Mouse (Mus musculus): ENCODE data around the gene Grik3. TPM values are rescaled to one million over a fixed set of nuclear protein-coding genes. Genes with fewer than 3 reads are reported as not detected.
"Not testable (repeated sequence)": the region's sequence is repeated elsewhere in the genome, so short reads cannot be mapped to it uniquely, and the experiment has no call there.

The Grik3 gene
- polyA plus RNA-seq, 1 experiment from 2014 or later: 0.42 TPM

GRCm38 (mm10) chr4:125587577-125587976, 97.1 kb downstream of the Grik3 start:
- Histone ChIP-seq H3K4me3 (peak overlapping the region; percentile 37), H3K9me3 (no peaks in the 10 kb centered on the region), H3K4me1 (peaks cover 59% of the 10 kb centered on the region), H3K36me3 (replicated peaks) (no peaks in the 10 kb centered on the region), H3K27ac (peak overlapping the region; percentile 62), H3K27me3 (ENCODE audit: poor library complexity, severe bottlenecking) (peaks cover 67% of the 10 kb centered on the region)
- WGBS: 8% methylated on average over 12 of the region's 12 CpGs
- DNase-seq (ENCODE audit: extremely low spot score, low spot score): no peak

GRCm38 (mm10) chr4:125590241-125590919, 99.9 kb downstream of the Grik3 start:
- 15% methylated on average over 14 of the region's 14 CpGs for WGBS
- Histone ChIP-seq H3K4me1 (peaks cover 81% of the 10 kb centered on the region), H3K4me3 (no peak overlapping the region), H3K27me3 (ENCODE audit: poor library complexity, severe bottlenecking) (peaks cover 75% of the 10 kb centered on the region), H3K36me3 (replicated peaks) (no peaks in the 10 kb centered on the region), H3K9me3 (no peaks in the 10 kb centered on the region), H3K27ac (no peak overlapping the region)
- peak; percentile 66 for DNase-seq (ENCODE audit: extremely low spot score, low spot score)

DNA sequence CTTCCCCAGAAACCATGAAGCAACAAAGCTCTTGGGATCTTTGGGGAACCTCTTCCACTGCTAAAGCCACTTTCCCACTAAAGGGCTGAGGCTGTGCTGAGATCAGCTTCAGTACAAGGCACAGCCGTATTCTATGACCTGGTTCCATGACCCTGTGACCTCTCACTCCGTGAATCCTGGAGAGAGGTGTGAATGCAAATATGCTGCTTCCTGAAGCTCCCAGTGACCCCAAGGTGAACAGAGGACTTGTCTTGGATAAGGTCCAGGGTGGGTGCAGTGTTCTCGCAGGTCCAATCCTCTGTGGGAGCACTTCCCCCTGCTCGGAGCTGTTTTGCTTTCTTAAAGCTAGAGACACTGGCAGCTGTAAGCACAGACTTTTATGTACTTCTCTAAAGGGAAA, 102.2 kb downstream of the Grik3 start:
- H3K27me3 ChIP-seq (ENCODE audit: poor library complexity, severe bottlenecking): peaks cover 60% of the 10 kb centered on the region
- H3K9me3 ChIP-seq: no peaks in the 10 kb centered on the region
- 45% methylated on average over 4 of the region's 4 CpGs for WGBS
- DNase-seq (ENCODE audit: extremely low spot score, low spot score): no peak
- no peaks in the 10 kb centered on the region for H3K36me3 ChIP-seq (replicated peaks)
- H3K4me3 ChIP-seq: no peak overlapping the region
- H3K4me1 ChIP-seq: peaks cover 71% of the 10 kb centered on the region
- H3K27ac ChIP-seq: no peak overlapping the region

DNA sequence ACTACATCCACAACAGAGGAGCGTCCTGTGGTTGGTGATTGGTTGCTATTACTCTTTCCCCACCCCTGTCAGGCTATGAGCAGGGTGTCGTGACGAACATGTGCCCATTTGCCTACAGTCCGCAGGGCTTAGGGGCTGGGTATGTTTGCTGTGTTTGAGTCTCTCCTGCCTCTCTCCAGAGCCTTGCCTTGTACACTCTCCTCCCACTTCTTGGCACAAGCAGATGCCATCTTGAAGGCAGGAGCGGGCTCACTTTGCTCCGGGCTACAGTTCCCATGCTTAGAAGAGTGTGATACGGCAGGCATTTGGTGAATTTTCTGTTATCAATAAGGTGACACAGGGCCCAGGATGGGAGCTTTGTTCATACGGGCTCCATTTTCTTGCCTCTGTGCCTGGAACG, 104.5 kb downstream of the Grik3 start:
- H3K9me3 ChIP-seq: no peaks in the 10 kb centered on the region
- 88% methylated on average over 9 of the region's 9 CpGs for WGBS
- peaks cover 45% of the 10 kb centered on the region for H3K27me3 ChIP-seq (ENCODE audit: poor library complexity, severe bottlenecking)
- H3K4me1 ChIP-seq: peaks cover 57% of the 10 kb centered on the region
- no peaks in the 10 kb centered on the region for H3K36me3 ChIP-seq (replicated peaks)
- DNase-seq (ENCODE audit: extremely low spot score, low spot score): no peak
- H3K4me3 ChIP-seq: no peak overlapping the region
- no peak overlapping the region for H3K27ac ChIP-seq

DNA sequence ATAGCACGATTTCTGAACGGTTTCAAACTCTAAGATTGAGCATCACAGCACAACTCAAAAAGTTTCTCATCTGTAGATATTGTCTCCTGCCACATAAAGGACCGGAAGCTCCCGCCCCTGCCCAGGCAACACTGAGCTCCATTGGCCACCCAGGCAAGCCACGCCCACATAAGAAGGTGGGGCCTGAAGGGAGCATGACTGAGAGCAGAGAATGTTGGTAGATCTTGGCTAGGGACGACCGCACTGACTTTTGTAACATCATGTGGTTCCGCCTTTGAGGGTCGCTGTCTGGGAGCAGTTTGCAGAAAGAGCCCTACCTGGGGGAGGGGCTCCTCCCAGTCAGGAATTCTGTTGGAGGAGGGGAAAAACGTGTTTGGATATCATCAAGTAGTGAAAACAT, 108.2 kb downstream of the Grik3 start:
- Histone ChIP-seq H3K27me3 (ENCODE audit: poor library complexity, severe bottlenecking) (peaks cover 48% of the 10 kb centered on the region), H3K36me3 (replicated peaks) (no peaks in the 10 kb centered on the region), H3K9me3 (no peaks in the 10 kb centered on the region), H3K4me3 (no peak overlapping the region), H3K27ac (no peak overlapping the region), H3K4me1 (peaks cover 31% of the 10 kb centered on the region)
- WGBS: 46% methylated on average over 10 of the region's 10 CpGs
- DNase-seq (ENCODE audit: extremely low spot score, low spot score): no peak

DNA sequence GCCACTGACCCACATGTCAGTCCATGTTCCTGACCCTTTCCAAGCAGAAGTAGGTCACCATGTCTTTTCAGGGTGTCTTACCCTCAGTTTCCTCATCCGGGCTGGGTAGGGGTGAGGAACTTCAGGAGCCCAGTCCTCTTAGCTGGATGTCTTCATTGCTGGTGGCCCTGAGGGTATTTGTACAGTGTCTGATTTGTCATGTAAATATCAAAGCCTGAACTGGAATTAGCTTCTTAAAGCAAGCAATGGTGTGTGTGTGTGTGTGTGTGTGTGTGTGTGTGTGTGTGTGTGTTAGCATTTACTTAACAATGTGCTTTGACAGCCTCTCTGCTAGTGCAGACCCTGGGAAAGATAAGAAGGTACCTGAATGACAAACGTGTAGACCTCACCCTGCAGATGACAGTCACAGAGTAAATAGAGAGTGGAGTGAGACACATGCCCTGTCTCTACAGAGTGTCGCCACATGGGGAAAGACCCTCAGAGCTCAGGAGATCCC, 109.1 kb downstream of the Grik3 start:
- Histone ChIP-seq H3K4me3 (no peak overlapping the region), H3K4me1 (peaks cover 25% of the 10 kb centered on the region; the same call in 1 of the 2 replicates), H3K27ac (no peak overlapping the region), H3K9me3 (no peaks in the 10 kb centered on the region), H3K36me3 (replicated peaks) (no peaks in the 10 kb centered on the region), H3K27me3 (ENCODE audit: poor library complexity, severe bottlenecking) (peaks cover 44% of the 10 kb centered on the region)
- WGBS: 81% methylated on average over 3 of the region's 3 CpGs
- no peak for DNase-seq (ENCODE audit: extremely low spot score, low spot score)

- no peak for DNase-seq (ENCODE audit: extremely low spot score, low spot score)
- Histone ChIP-seq H3K36me3 (replicated peaks) (no peaks in the 10 kb centered on the region), H3K4me3 (no peak overlapping the region), H3K27me3 (ENCODE audit: poor library complexity, severe bottlenecking) (peaks cover 36% of the 10 kb centered on the region), H3K9me3 (no peaks in the 10 kb centered on the region), H3K27ac (0 out of 2 replicates have a peak overlapping the region, but pooled peaks have one; percentile 22), H3K4me1 (peaks cover 20% of the 10 kb centered on the region; the same call in 1 of the 2 replicates)
- WGBS: 79% methylated on average over 8 of the region's 8 CpGs
Observed at GRCm38 (mm10) chr4:125600642-125601041, 110.1 kb downstream of the Grik3 start.

GRCm38 (mm10) chr4:125601301-125601700, 110.8 kb downstream of the Grik3 start:
- 67% methylated on average over 3 of the region's 3 CpGs for WGBS
- Histone ChIP-seq H3K27ac (no peak overlapping the region), H3K4me3 (no peak overlapping the region), H3K36me3 (replicated peaks) (no peaks in the 10 kb centered on the region), H3K4me1 (peaks cover 20% of the 10 kb centered on the region; the same call in 1 of the 2 replicates), H3K27me3 (ENCODE audit: poor library complexity, severe bottlenecking) (peaks cover 30% of the 10 kb centered on the region), H3K9me3 (no peaks in the 10 kb centered on the region)
- DNase-seq (ENCODE audit: extremely low spot score, low spot score): no peak

GRCm38 (mm10) chr4:125604494-125604893, 114.0 kb downstream of the Grik3 start:
- Histone ChIP-seq H3K36me3 (replicated peaks) (no peaks in the 10 kb centered on the region), H3K4me3 (no peak overlapping the region), H3K27me3 (ENCODE audit: poor library complexity, severe bottlenecking) (peaks cover 27% of the 10 kb centered on the region), H3K4me1 (peaks cover 15% of the 10 kb centered on the region), H3K27ac (no peak overlapping the region), H3K9me3 (no peaks in the 10 kb centered on the region)
- 59% methylated on average over 7 of the region's 7 CpGs for WGBS
- DNase-seq (ENCODE audit: extremely low spot score, low spot score): no peak

DNA sequence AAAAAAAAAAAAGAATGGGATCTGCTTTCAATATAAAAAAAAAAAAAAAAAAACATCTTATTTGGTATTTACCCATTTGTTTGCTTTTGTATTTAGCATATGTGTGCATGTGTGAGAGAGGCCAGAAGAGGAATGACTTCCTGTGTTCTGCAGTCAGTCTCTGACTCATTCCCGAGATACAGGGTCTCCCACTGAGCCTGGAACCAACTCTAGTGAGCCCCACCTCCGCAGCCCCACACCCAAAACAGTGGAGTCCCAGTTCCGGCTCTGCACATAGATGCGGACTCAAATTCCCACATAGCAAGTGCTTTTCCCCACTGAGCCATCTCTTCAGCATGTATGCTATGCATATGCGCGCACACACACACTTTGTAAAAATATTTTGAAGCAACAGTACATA, 115.6 kb downstream of the Grik3 start:
- Histone ChIP-seq H3K4me1 (peaks cover 13% of the 10 kb centered on the region), H3K36me3 (replicated peaks) (no peaks in the 10 kb centered on the region), H3K27ac (no peak overlapping the region), H3K27me3 (ENCODE audit: poor library complexity, severe bottlenecking) (peaks cover 11% of the 10 kb centered on the region), H3K9me3 (no peaks in the 10 kb centered on the region), H3K4me3 (no peak overlapping the region)
- WGBS: 77% methylated on average over 6 of the region's 6 CpGs
- no peak for DNase-seq (ENCODE audit: extremely low spot score, low spot score)

DNA sequence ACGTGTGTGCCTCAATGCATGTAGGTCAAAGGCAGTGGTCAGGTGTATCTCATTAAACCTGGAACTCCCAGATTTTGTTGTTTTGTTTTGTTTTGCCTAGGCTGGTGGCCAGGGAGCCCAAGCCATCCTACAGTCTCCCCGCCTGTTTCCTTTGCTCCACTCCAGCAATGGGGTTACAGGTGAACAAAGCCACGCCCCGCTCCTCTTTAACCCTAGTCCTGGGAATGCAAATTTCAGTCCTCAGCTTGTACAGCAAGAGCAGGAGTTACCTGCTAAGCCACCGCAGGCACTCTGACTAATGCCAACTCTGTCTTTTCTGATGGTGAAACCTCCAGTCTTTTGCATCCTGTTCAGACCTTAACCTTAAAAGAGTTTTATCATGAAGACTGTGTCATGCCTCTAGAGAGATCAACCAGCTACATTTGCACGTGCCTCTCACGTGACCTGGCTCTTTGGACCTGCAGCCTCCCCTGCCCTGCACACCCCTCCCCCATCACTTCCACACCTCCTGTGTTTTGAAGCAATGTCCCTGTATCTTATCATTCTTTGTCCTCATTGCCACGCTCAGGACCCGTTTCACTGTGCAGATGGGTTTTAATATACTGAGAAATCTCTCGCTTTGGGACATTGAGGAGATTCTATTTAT, 117.0 kb downstream of the Grik3 start:
- Histone ChIP-seq H3K36me3 (replicated peaks) (no peaks in the 10 kb centered on the region), H3K4me1 (peaks cover 9% of the 10 kb centered on the region), H3K4me3 (no peak overlapping the region), H3K27ac (no peak overlapping the region), H3K27me3 (ENCODE audit: poor library complexity, severe bottlenecking) (peaks cover 2% of the 10 kb centered on the region; the same call in 1 of the 2 replicates), H3K9me3 (no peaks in the 10 kb centered on the region)
- WGBS: 60% methylated on average over 10 of the region's 10 CpGs
- DNase-seq (ENCODE audit: extremely low spot score, low spot score): no peak

- H3K9me3 ChIP-seq; H3K4me3 ChIP-seq; H3K27ac ChIP-seq; H3K27me3 ChIP-seq (ENCODE audit: poor library complexity, severe bottlenecking); H3K4me1 ChIP-seq; H3K36me3 ChIP-seq (replicated peaks); DNase-seq (ENCODE audit: extremely low spot score, low spot score): not testable (repeated sequence)
- 47% methylated on average over 3 of the region's 4 CpGs for WGBS
Observed at GRCm38 (mm10) chr4:125608896-125609295, 118.4 kb downstream of the Grik3 start.
